Comparison of ENCODE assay signal across 14 mouse cellular contexts in the genomic region with DNA sequence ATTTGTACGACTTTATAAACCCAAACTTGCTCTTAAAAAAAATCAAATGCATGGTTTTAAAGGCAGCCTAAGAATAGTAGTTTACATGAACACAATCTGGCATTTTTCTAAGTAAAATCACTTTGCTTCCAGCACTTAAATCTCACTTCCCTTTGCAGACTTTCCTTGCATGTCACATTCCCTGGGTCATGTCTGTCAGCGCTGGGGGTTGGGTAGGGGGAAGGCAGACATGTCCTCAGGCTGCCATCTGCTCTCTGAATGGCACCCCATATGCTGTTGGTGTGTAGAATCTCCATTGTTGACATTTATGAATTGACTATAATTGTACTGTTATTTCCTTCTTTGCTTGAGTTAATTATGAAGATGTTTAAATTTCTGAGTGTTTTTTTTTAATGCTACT.
DNase-seq lines count a peak whose midpoint lies in the region; ATAC-seq and TF ChIP-seq lines count a peak whose summit lies in the region.
"Had no signal": no experiment of that assay in that cellular context is flagged by ENCODE, and none has a peak within 500 bp of the region (broad histone marks: within the 10 kb centered on the region; RNA-seq: fewer than 3 reads in every experiment).

No protein-coding gene starts in this region.

- no peaks in the 10 kb centered on the region for H3K9me3 ChIP-seq in hindbrain, embryonic 11.5 days (ENCODE audit: control insufficient read depth, low read length)
- H3K9me3 ChIP-seq in hindbrain, embryonic 13.5 days, result no peaks in the 10 kb centered on the region
- H3K9me3 ChIP-seq in hindbrain, postnatal 0 days (ENCODE audit: low read length), result no peaks in the 10 kb centered on the region
- H3K9me3 ChIP-seq: embryonic facial prominence, embryonic 15.5 days; heart, embryonic 15.5 days had no signal

- no peak overlapping the region for H3K9ac ChIP-seq in hindbrain, embryonic 11.5 days (ENCODE audit: low read depth, low read length)
- H3K9ac ChIP-seq in hindbrain, embryonic 13.5 days, result no peak overlapping the region
- H3K9ac ChIP-seq in hindbrain, postnatal 0 days (replicated peaks; ENCODE audit: low read length), result no peak overlapping the region
- H3K9ac ChIP-seq: embryonic facial prominence, embryonic 15.5 days; heart, embryonic 15.5 days; lung, embryonic 14.5 days had no signal

- H3K4me2 ChIP-seq in hindbrain, embryonic 11.5 days (replicated peaks; ENCODE audit: low read depth, low read length), result no peak overlapping the region
- H3K4me2 ChIP-seq in hindbrain, embryonic 13.5 days, result no peak overlapping the region
- no peak overlapping the region for H3K4me2 ChIP-seq in hindbrain, postnatal 0 days (ENCODE audit: low read depth, low read length)
- H3K4me2 ChIP-seq: embryonic facial prominence, embryonic 15.5 days; heart, embryonic 15.5 days; lung, embryonic 14.5 days had no signal

- no peak for ATAC-seq in hindbrain, embryonic 11.5 days (ENCODE audit: low FRiP score)
- no peak for ATAC-seq in hindbrain, embryonic 13.5 days (ENCODE audit: low FRiP score)
- ATAC-seq in hindbrain, postnatal 0 days, result peak; percentile 63; the same call in 1 of the 2 replicates
- ATAC-seq: inflammation-experienced regulatory T-cells, adult 6 months had no signal

- TF ChIP-seq CTCF in hindbrain, postnatal 0 days (IDR thresholded peaks at IDR 0.05; ENCODE audit: low read depth), result no peak

- no peak overlapping the region for H3K27ac ChIP-seq in hindbrain, embryonic 11.5 days (ENCODE audit: low read depth, low read length)
- no peak overlapping the region for H3K27ac ChIP-seq in hindbrain, embryonic 13.5 days
- no peak overlapping the region for H3K27ac ChIP-seq in hindbrain, postnatal 0 days
- H3K27ac ChIP-seq: embryonic facial prominence, embryonic 15.5 days; heart, embryonic 15.5 days had no signal

- DNase-seq in hindbrain, embryonic 11.5 days (ENCODE audit: low spot score), result peak; percentile 24
- DNase-seq in embryo, embryonic 10.5 days (ENCODE audit: low spot score), result peak; percentile 35
- DNase-seq in hindbrain, postnatal 0 days (ENCODE audit: low spot score), result peak; percentile 50
- DNase-seq in left cerebral cortex, postnatal 25 days (ENCODE audit: low spot score in 2 of 2), result peak; percentile 27 to 64
- no peak for DNase-seq in ovary, adult 18-20 months (ENCODE audit: low spot score)
- no peak for DNase-seq in MN1 (ENCODE audit: low spot score)
- DNase-seq: adrenal gland, postnatal 10 days; kidney, postnatal 25 days; lung, embryonic 14.5 days had no signal

- WGBS in hindbrain, embryonic 11.5 days, result 68% methylated on average over 2 of the region's 2 CpGs
- WGBS in hindbrain, embryonic 13.5 days, result 62% methylated on average over 2 of the region's 2 CpGs
- 55% methylated on average over 2 of the region's 2 CpGs for WGBS in hindbrain, postnatal 0 days

- no peaks in the 10 kb centered on the region for H3K36me3 ChIP-seq in hindbrain, embryonic 11.5 days (ENCODE audit: control insufficient read depth, insufficient read depth, low read length)
- no peaks in the 10 kb centered on the region for H3K36me3 ChIP-seq in hindbrain, embryonic 13.5 days
- no peaks in the 10 kb centered on the region for H3K36me3 ChIP-seq in hindbrain, postnatal 0 days (ENCODE audit: insufficient read depth, low read length)
- H3K36me3 ChIP-seq: embryonic facial prominence, embryonic 15.5 days; heart, embryonic 15.5 days had no signal

- H3K4me1 ChIP-seq in hindbrain, embryonic 11.5 days (replicated peaks; ENCODE audit: control insufficient read depth, insufficient read depth, low read length), result no peaks in the 10 kb centered on the region
- H3K4me1 ChIP-seq in hindbrain, embryonic 13.5 days (replicated peaks), result no peaks in the 10 kb centered on the region
- H3K4me1 ChIP-seq in hindbrain, postnatal 0 days (ENCODE audit: insufficient read depth, low read length), result no peaks in the 10 kb centered on the region
- H3K4me1 ChIP-seq: embryonic facial prominence, embryonic 15.5 days; heart, embryonic 15.5 days had no signal

- no peaks in the 10 kb centered on the region for H3K27me3 ChIP-seq in hindbrain, embryonic 11.5 days (ENCODE audit: control insufficient read depth, insufficient read depth, low read length)
- H3K27me3 ChIP-seq in hindbrain, embryonic 13.5 days, result no peaks in the 10 kb centered on the region
- H3K27me3 ChIP-seq in hindbrain, postnatal 0 days (ENCODE audit: insufficient read depth, low read length), result no peaks in the 10 kb centered on the region
- H3K27me3 ChIP-seq: CH12.LX; embryonic facial prominence, embryonic 15.5 days; heart, embryonic 15.5 days had no signal

- intact Hi-C loops in left cerebral cortex, postnatal 25 days (cut with DNase I), result loop anchor here (1.0 to 10.0 kb wide), 3 partner anchors 72 to 328 kb away; partner anchors contain the start of gene Dpy19l1

- H3K4me3 ChIP-seq in hindbrain, embryonic 11.5 days (ENCODE audit: low read depth, low read length), result no peak overlapping the region
- H3K4me3 ChIP-seq in hindbrain, embryonic 13.5 days, result no peak overlapping the region
- no peak overlapping the region for H3K4me3 ChIP-seq in hindbrain, postnatal 0 days (ENCODE audit: low read length)
- H3K4me3 ChIP-seq: embryonic facial prominence, embryonic 15.5 days; heart, embryonic 15.5 days had no signal

Comparison
In these comparisons a context has a peak if more than half of its experiments do, and no peak if none do; other contexts are left out.
1. DNase-seq: peak in hindbrain, embryonic 11.5 days (single experiment), embryo, embryonic 10.5 days (single experiment), hindbrain, postnatal 0 days (single experiment) and left cerebral cortex, postnatal 25 days (2 of 2); none in ovary, adult 18-20 months (single experiment) and MN1 (single experiment).